Mouse (Mus musculus) kidney, adult 8-10 months (tissue): ENCODE results near the gene Lrrc58.

ENCODE experiments used
- DNase-seq, 2 experiments: peaks; one replicate each; pipeline ENCODE4 v3.0.0; 2022

Gene Lrrc58

DNA sequence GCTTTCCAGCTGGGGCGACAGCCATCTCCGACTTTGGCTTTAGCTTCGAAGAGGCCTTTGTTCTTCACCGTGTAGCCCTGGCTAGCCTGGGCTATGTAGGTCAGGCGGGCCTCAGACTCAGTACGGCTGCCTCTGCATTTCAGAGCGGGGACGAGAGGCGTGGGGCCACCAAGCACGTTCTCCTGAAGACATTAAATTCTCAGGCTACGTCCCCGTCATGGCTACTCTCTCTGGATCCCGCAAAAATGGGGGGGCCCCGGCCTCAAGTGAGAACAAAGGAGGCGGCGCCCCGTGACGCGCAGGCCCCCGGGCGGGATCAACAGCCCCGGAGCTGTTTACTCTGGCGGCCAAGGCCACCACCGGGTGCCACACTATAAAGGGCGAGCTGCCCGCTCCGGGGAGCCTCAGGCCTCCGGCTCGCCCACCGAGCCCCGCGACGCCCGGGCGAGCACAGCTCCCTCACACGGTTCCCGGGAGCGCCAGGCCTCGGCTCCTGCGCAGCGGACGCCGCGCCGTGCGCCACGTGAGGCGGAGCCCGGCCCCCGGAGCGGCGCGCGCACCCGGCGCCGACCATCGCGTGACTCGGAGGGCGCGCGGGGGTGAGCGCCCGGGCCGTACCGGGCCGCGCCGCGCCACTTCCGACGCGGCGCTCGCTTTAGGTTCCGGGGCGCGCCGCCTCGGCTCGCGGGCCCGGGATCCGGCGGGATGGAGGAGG lies at the start of gene Lrrc58:
TSS of gene Lrrc58 (plus strand) at position 599 of the 715 bp plus-strand sequence.
- DNase-seq: peak; percentile 81 to 84

DNA sequence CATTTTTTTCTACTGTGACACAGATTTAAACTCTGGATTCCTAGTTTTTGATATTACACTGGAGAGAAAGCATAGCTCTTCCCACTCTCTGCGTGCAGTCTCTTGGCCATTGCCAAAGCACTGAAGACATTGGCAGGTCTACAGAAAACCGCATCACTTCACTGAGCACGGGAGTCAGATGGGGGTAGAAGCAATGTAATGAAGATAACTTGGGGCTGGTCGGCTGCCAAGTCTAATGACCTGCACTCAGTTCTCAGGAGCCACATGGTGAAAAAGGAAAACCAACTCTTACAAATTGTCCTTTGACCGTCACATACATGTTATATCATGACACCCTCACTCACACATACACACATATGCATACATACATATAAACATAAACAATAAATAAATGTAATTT lies 44.2 kb upstream of the Lrrc58 start:
- DNase-seq: peak; percentile 59 to 62

DNA sequence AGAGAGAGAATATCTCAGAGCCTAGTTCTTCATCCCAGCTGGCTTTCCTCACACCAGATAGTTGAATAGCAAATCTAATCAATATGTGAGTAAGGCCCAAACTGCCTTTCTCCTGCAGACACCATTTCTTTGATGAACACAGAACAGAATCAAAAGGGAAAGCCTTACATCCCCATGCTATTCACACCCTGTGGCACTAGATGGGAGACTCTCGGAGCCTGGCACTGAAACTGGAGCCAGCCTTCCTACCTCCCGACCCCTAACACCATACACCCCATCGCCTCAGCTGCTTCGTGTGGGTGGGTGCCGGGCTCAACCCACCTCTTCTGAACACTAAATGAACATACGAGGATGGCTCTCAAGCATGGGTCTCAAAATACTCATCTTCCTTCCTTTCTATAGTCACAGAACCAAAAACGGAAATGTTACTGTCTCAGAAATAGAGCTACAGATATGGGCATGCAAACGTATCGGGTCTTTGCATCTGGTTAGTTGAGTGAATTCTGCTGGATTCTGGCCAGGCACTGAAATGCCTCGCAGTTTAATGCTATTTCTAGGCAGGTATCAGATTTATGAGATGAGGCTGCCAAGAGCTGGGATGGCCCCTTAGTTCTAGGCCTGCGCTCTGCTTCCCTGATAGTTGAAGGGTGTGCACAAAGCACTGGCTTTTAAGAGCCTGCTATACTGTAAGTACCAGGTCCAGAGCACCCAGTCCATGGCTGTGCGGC lies 43.2 kb upstream of the Lrrc58 start:
- no peak for DNase-seq

DNA sequence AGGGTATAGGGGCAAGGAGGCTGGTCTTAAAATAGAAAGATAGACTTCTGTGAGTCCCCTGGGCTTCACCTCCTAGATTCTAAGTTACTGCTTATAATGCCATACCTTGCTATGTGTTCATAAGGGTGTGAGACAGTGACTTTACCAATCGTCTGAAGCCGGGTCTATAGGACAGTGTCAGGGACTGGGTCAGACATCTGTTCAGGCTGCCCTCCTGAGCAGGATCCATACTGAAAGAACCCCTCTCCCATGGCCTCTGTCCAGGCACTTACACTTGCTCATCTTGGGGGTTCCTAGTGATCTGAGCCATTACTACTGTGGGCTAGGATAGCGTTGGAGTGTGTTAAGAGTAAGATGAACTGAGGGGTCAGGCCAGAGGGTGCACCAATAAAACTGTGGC lies 41.9 kb upstream of the Lrrc58 start:
- no peak for DNase-seq

DNA sequence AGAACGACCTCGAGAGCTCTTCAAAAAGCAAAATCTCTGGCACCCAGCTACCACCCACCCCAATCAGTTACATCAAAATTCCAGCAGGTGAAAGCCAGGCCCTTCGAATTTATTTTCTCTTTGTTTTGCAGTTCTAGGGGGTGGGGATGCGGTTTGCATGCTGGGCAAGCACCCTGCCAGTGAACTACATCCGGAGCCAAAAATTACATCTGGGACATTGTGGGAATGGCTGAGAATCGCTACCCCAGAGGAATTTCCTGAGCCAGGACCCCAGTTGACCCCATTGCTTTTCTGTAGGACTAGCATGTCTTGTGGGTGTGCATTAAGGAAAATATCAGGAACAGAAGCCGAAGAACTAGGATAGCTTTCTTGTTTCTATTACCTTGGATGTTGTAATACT lies 37.1 kb upstream of the Lrrc58 start:
- no peak for DNase-seq

DNA sequence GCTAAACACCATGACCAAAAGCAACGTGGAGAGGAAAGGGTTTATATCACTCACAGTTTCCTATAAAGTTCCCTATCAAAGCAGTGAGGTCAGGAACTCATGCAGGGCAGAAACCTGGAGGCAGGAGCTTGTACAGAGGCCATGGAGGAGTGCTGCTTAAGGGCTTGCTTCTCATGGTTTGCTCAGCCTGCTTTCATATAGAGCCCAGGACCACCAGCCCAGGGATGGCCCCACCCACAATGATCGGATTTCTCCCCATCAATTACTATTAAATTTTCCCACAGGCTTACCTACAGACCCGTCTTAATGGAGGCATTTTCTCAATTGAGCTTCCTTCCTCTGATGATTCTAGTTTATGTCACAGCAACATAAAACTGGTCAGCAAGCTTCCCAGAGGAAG lies 30.6 kb upstream of the Lrrc58 start:
- no peak for DNase-seq

DNA sequence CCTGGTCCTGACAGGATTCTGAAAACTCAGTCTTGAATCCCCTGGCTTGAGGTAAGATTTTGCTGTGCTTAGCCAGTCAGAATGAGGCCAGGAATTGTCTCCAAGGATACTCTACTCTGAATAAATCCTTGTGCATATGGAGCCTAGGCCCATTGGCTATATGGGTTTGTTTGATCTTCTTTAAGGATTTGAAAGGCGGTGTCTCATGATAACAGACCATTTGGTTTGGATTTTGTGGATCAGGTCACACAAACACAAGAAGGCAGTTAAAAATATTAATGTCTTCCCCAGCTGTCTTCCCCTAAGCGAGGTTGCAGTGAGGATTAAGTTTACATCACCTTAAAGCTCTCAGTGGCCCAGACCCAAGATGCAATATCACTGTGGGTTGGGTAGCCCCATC lies 25.8 kb upstream of the Lrrc58 start:
- no peak for DNase-seq

DNA sequence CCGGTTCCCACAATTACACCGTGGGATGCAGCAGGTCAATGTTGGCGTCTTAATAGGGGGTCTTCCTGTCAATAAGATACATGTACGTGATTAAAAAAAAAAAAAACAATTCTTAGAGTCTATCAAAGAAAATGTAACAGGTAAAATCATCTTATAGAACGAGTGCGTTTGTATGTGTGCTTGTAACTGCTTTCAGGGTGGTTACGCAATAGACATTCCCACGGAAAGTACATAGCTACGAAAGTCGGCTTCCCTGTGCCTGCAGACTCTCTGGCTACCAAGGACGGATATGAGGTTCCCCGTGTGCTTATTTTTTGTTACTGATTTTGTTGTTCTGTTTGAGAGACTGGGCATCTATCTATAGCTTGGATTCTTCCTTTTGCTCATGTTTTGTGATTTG lies 24.4 kb upstream of the Lrrc58 start:
- no peak for DNase-seq

DNA sequence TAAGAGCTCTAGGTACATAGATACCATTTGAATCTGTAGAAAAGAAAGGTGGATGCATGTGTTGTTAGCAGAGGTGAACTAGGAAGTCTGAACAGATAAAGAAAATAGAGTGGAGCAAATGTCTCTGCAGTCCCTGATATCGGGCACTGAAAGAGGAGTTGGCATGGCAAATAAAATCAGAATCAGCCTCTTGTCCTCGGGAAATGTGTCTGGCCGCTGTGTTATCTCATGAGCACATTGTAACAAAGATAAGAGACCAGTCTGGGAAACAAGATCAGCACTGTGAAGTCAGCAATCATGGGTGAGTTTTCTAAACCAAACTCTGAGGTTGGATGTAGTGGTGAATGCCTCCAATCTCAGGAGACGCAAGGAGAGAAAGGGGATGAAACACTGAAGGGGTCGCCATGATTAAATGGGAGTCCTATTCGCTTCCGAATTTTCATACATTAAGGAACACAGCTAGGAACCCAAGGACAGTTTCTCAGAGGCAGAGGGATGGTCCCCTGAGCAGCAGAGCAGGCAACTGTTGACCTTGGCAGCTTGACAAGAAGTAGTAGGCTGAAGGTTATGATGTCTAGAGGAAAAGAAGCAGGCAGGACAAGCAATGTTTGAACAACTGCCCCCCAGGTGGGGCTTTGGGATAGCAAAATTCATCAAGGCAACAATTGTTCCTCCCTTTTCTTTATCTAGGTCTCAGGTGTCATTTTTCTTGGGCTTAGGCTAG lies 22.8 kb upstream of the Lrrc58 start:
- DNase-seq: no peak

DNA sequence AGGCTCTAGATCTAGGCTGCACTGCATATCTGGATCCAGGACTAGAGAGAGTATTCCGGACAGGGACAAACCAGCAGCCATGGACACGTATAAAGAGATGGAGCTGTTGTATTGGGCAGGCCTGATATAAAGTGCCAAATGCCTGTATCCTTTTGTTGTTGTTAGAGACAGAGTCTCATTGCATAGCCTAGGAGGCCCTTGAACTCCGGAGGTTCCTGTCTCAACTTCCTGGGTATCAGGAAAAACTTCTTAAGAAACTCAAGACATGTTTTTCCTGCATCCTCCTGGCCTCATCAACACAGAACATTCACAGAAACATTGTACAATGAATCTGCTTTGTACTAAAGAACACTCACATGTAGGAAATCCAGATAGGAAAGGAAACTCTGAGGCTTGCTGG lies 21.1 kb upstream of the Lrrc58 start:
- DNase-seq: no peak

DNA sequence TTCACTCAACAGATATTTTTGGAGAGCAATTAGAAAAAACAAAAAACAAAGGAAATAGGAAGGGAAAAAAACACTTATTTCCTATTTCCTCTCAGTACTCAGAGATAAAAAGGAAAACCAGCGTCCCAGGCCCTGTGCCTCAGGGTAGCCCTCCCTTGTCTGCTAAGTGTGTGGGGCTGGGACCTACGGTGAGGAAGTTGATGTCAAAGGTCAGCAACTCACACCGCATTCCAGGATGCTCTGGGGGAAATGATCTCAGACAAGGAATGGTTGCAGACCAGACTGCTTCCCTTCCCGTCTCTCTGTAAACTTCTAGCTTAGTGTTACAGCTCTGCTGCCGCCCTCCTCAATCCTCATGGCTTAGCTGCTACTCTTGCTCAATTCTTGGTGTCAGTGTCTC lies 16.8 kb upstream of the Lrrc58 start:
- peak; percentile 50 to 72 for DNase-seq

DNA sequence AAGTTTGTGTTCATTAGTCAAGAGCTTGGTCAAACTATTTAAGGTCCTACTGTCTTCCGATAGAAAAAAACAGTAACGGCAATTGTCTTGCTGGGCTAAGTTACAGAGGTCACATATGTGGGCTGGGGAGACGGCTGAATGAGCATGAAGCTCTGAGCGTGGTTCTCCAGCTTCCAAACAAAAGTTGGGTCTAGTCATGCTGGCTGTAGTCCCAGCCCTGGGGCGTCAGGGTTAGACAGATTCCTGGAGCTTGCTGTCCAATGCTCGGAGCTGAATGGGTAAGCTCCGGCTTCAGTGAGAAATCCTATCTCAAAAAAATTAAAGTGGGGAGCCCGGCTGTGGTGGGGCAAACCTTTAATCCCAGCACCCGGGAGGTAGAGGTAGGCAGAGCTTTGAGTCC lies 14.9 kb upstream of the Lrrc58 start:
- DNase-seq: peak in 1 of 2 experiments; percentile 43

DNA sequence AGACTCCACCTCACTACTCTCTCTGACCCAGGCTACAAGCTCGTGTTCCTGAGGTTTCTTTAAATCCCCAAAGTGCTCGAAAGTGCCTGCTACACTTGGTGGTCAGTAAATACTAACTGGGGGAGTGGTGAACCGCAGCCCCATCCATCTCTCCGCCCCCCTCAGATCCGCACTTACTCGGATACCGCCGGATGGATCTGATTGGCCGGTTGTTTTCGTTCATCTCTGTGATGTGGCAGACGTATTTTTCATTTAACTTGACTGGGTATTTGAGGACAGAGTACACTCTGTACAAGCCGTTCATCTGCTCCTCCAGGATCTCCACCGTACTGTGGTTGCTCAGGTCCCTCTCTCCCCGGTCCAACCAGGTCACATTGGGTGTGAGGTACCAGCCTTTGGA lies 14.1 kb upstream of the Lrrc58 start:
- no peak for DNase-seq

DNA sequence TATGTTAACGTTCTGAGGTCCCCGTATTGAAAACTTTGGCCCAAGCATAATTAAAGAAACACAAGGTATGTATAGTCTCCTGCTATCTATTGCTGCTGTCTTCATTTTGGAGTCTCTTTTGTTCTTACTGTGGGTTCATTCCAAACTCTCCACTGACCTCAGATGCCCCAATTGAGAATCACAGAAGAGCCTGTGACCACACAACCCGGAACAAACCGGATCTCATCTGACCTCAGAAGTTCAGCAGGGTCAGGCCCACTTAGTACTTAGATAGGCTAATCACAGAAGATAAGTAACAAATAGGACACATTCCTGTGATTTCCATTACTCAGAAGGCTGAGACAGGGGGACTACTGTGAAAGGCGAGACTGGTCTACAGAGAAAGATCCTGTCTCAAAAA lies 13.6 kb upstream of the Lrrc58 start:
- no peak for DNase-seq

DNA sequence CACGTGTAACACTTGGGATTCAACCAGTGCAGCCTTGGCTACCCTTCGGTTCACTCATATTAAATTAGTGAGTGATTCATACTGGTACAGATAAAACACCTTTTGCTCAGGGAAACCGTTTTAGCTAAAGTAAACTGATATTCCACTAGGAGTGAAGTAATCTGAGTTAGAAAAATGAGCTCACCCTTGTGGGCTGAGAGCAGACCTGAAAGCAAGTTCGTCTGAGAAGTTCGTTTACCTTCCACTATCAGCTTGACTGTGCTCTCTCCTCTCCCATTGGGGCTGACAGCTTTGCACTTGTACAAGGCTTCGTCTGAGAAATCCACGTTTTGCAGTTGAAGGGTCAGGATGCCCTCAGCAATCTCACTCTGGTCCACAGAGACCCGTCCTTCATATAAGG lies 12.6 kb upstream of the Lrrc58 start:
- no peak for DNase-seq

DNA sequence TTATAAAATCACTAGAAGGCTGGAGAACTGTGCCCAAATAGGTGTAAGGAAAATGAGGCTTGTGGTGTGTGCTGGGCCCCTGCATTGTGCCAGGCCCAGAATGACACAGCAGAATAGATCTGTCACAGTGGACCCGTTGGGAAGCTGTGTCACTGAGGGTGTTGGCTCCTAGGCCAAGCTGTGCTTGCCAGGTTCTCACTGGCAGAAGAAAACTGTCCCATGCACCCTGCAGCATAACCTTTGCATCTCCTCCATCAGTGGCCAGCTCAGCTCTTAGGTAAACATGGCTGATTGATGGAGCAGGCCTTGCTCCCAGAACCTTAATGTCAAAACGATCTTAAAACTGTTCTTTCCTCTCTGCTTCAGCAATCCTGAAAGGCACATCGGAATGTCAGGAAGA lies 11.9 kb upstream of the Lrrc58 start:
- DNase-seq: peak; percentile 59 to 66

DNA sequence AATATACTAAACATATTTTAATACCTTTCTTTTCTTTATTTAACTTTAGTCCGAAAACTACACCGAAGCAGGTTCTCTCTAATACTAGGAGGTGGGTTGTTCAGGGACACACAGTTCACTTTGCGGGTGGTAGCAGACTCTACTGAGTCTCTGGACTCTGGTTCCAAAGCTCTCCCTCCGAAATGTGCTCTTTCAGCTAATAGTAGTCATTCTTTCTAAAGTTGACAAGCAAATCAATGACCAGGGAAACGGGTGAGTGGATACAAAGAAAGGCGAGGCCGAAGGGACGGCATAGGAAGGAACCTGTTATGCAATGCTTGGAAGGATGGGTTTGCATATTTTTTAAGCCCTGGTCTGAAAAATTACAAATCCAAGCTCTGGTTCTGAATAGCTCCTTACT lies 10.7 kb upstream of the Lrrc58 start:
- DNase-seq: peak; percentile 79 to 92

DNA sequence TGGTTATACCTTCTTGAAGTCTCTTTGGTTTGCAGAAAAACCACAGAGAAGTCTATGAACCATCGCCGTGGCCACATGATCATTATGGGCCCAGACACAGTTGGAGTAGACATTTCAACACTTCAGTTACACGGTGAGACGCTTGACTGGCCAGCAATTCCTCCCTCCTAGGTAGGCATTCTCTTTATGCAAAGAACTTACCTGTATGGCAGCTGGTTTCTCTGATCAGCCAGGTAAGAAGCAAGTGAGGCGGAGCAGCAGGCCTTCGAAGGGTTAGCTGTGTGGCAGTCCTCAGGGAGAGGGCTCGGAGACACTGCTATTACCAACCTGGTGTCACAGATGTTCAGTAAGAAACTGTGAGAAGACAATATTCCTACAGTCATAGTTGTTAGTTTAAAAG lies 8.0 kb upstream of the Lrrc58 start:
- DNase-seq: peak in 1 of 2 experiments; percentile 48

DNA sequence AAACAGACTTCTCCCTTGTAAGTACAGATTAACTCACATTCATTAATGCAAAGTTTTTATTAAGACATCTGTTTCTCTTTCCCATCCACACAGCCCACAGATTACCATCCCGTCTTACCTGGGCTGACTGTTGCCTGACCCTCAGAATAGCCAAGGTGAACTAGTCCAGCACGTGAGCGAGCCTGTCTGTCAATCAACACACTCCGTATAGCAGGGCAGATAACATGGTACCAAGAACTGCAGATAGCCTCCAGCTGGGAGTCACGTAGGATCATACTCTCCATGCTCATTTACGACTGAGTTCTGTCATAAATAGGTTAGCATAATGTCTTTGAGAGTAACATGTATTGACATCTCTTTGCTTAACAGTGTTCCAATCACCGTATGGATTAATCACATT lies 7.2 kb upstream of the Lrrc58 start, which contains the start of gene Gm36028:
TSS of gene Gm36028 (minus strand) at position 118 of the 400 bp plus-strand sequence.
- no peak for DNase-seq

DNA sequence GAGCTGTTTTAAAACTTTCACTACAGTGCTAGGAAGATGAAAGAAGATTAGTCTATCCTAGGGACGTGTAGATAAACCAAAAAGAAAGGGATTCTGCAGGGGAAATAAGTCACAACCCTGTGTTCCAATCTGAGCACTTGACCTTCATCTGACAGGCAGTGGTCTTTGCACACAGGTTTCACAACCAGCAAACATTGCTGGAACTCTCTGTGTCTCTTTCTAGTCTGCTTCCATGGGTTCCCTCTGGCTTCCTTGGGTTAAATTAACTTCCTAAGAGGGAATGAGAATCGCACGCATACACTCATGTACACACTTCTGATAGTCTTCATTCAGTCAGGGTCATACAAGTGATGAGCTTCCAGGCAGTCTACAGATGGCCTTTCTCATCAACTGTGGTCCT lies 4.3 kb upstream of the Lrrc58 start:
- no peak for DNase-seq

DNA sequence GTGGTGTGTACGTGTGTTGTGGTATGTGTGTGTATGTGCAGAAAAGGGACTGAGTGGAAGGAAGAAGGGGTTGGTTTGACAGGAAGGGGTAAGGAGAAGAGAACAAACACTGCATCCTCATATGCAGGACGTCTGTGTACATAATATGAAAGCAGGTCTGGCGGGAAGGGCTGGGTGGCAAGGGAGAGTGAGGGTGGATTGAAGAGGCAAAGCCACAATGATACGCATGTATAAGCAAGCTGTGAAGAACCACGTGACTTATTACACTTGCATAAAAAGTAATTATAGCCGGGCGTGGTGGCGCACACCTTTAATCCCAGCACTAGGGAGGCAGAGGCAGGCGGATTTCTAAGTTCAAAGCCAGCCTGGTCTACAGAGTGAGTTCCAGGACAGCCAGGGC lies 2.3 kb upstream of the Lrrc58 start:
- DNase-seq: no peak

DNA sequence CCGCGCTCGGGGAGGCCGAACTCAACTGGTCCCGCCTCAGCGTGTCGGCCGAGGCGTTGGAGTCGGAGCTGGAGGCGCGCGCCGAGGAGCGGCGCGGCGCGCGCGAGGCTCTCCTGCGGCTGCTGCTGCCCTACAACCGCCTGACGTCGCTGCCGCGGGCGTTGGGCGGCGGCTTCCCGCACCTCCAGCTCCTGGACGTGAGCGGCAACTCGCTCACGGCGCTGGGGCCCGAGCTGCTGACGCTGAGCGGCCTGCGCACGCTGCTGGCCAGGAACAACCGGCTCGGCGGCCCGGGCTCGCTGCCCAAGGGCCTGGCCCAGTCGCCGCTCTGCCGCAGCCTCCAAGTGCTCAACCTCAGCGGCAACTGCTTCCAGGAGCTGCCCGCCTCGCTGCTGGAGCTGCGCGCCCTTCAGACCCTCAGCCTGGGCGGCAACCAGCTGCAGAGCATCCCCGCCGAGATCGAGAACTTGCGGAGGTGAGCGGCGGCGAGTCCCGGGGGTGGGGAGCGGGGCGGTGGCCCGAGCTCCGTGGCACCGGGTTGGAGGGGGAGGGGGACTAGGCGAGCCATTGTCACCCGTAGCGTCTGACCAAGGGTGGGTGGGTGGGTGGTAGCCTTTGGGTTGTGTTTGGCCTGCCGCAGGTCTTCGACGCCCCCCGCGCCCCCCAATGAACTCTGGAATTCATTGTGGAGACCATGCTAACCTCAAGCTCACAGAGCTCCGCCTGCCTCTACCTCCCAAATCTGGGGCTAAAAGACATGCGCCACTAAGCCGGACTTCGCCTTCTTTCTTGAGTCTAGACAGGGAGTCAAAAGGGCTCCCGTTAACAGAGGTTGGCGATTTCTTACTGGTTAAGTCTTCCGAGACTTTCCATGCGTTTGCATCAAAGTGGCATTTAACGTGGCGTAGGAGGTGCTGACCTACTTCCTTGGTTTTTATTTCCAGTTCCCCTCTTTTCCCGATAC lies 599 bp downstream of the Lrrc58 start:
- DNase-seq: peak; percentile 77
